Mouse (Mus musculus) lung, embryonic 14.5 days (tissue): Measurements from ENCODE around the gene Efemp2. TPM values are rescaled to one million over a fixed set of nuclear protein-coding genes. Genes with fewer than 3 reads are reported as not detected.
A peak's percentile ranks its signal among the peaks of the same experiment; 100 is the strongest.

ENCODE experiments used
- ATAC-seq: fragments of 200-750 bp; cut with Nextera tagmentation; 2 replicates; pipeline ENCODE4 v1.8.0; 2017; ENCODE audit warnings: mild to moderate bottlenecking, moderate TSS enrichment, moderate library complexity; ENCODE audit not compliant: insufficient read depth
- DNase-seq: peaks from one replicate; pipeline ENCODE4 v3.0.0-alpha.2; 2015
- H3K27ac ChIP-seq: fragments of 300-500 bp; sonication (generic); 2 replicates; pipeline ENCODE4 v1.5.1; 2014; ENCODE audit warnings: low read depth, mild to moderate bottlenecking, moderate library complexity
- H3K27me3 ChIP-seq: fragments of 300-500 bp; sonication (generic); 2 replicates; pipeline ENCODE4 v1.6.1; 2014; ENCODE audit warnings: low read length, control low read depth; ENCODE audit not compliant: insufficient read depth
- H3K36me3 ChIP-seq: fragments of 300-500 bp; sonication (generic); 2 replicates; pipeline ENCODE4 v1.6.1; 2014; ENCODE audit warnings: control low read depth; ENCODE audit not compliant: insufficient read depth
- H3K4me1 ChIP-seq: fragments of 300-500 bp; sonication (generic); 2 replicates; pipeline ENCODE4 v1.6.1; 2014; ENCODE audit warnings: antibody characterized with exemption, control low read depth; ENCODE audit not compliant: insufficient read depth
- H3K4me2 ChIP-seq: fragments of 300-500 bp; sonication (generic); 2 replicates; pipeline ENCODE4 v1.6.1; 2014; ENCODE audit warnings: mild to moderate bottlenecking
- H3K4me3 ChIP-seq: fragments of 300-500 bp; sonication (generic); 2 replicates; pipeline ENCODE4 v1.5.1; 2014; ENCODE audit warnings: low read depth, low read length
- H3K9ac ChIP-seq: fragments of 300-500 bp; sonication (generic); 2 replicates; pipeline ENCODE4 v1.6.1; 2014
- H3K9me3 ChIP-seq: fragments of 300-500 bp; sonication (generic); 2 replicates; pipeline ENCODE4 v1.6.1; 2016; ENCODE audit warnings: low read depth, low read length, control low read depth
- CTCF ChIP-seq: IDR thresholded peaks from 2 replicates; pipeline ENCODE4 v1.5.1; 2016; ENCODE audit warnings: antibody characterized with exemption, low read depth
- WGBS: fragments of 180-500 bp; shearing (Covaris S2); extraction: QIAGEN DNeasy Blood & Tissue Kit; methylation state at CpG from one replicate; pipeline ENCODE4 v1.1.7; 2014; 5-methylcytosine and 5-hydroxymethylcytosine counted together
- polyA plus RNA-seq: library from polyadenylated mRNA; unstranded; fragments of >200 nt; fragmentation: Nextera tagmentation; extraction: Ambion mirVana; gene quantifications from 2 replicates; pipeline ENCODE4 v1.2.1, GENCODE M21; 2014

Gene Efemp2
- polyA plus RNA-seq, 1 experiment from 2014 or later: 192 TPM

DNA sequence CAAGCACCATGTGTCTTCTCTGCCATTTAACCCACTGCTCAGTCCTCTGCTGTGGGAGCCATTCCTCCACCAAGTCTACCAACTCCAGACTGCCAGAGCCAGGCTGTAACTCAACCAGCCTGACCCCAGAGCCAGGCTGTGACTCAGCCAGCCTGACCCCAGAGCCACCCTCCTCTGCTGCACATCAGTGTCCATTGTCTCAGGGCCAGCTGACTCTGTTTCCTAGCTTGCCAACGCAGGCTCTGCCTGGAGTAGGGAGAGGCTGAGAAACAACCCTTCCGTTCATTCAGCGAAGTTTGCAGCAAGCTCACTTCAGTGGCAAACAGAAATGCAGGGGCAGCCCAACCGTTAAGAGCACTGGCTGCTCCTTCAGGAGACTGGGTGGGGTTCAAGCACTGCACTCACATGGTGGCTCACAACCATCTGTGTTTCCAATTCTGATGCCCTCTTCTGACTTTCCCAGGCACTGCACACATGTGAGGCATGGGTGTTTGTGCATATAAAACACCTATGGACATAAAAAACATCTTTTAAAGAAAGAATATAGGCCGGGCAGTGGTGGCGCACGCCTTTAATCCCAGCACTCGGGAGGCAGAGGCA, 43.3 kb downstream of the Efemp2 start:
- ATAC-seq (no peak), DNase-seq (no peak)
- Histone ChIP-seq H3K27ac (no peak overlapping the region), H3K4me1 (no peaks in the 10 kb centered on the region), H3K4me3 (no peak overlapping the region), H3K27me3 (no peaks in the 10 kb centered on the region), H3K36me3 (no peaks in the 10 kb centered on the region), H3K9me3 (no peaks in the 10 kb centered on the region), H3K4me2 (no peak overlapping the region), H3K9ac (no peak overlapping the region)
- TF ChIP-seq CTCF: 0 out of 2 replicates have a peak, but pooled peaks have one; percentile 3
- 70% methylated on average over 8 of the region's 8 CpGs for WGBS

DNA sequence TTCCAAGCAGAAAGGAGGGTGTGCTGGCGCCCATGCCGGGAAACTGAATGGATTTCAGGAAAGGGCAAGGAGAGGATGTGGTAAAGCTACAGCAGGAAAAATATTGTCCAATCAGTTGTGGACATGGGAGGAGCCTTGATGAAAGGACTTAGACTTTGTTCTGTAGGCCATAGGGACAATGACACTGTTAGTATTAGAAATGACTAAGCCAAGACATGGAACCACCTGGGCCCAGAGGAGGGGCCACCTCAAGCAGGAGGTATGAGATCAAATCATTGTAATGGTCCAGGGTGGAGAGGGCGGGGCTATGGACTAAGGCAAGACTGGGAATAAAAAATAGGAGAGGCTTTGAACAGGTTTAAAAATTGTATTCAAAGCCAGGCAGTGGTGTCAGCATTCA, 45.0 kb downstream of the Efemp2 start:
- Histone ChIP-seq H3K4me1 (no peaks in the 10 kb centered on the region), H3K9me3 (no peaks in the 10 kb centered on the region), H3K36me3 (no peaks in the 10 kb centered on the region), H3K9ac (no peak overlapping the region), H3K27ac (no peak overlapping the region), H3K4me2 (no peak overlapping the region), H3K27me3 (no peaks in the 10 kb centered on the region), H3K4me3 (no peak overlapping the region)
- DNase-seq (no peak), ATAC-seq (no peak)
- no peak for TF ChIP-seq CTCF
- 77% methylated on average over 3 of the region's 3 CpGs for WGBS

DNA sequence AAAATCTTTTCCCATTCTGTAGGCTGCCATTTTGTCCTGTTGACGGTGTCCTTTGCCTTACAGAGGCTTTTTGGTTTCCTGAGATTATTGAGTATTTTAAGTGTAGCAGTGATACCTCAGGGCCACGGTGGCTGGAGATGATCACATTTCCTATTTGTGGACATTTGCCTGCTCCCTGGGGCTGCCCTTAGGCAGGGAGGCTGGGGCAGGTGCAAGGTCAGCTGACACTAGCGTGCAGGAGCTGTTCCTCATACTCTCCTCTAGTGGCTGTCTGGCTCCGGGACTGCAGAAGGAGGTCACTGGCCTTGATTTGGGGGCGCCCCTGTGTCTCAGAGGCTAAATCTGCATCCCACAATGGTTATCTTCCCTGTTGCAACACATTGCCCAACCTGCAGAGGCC, 51.5 kb downstream of the Efemp2 start:
- Histone ChIP-seq H3K9me3 (no peaks in the 10 kb centered on the region), H3K36me3 (no peaks in the 10 kb centered on the region), H3K4me1 (no peaks in the 10 kb centered on the region), H3K27me3 (no peaks in the 10 kb centered on the region), H3K4me2 (no peak overlapping the region), H3K4me3 (no peak overlapping the region), H3K9ac (no peak overlapping the region), H3K27ac (no peak overlapping the region)
- 59% methylated on average over 5 of the region's 5 CpGs for WGBS
- ATAC-seq (no peak), DNase-seq (no peak)
- no peak for TF ChIP-seq CTCF

DNA sequence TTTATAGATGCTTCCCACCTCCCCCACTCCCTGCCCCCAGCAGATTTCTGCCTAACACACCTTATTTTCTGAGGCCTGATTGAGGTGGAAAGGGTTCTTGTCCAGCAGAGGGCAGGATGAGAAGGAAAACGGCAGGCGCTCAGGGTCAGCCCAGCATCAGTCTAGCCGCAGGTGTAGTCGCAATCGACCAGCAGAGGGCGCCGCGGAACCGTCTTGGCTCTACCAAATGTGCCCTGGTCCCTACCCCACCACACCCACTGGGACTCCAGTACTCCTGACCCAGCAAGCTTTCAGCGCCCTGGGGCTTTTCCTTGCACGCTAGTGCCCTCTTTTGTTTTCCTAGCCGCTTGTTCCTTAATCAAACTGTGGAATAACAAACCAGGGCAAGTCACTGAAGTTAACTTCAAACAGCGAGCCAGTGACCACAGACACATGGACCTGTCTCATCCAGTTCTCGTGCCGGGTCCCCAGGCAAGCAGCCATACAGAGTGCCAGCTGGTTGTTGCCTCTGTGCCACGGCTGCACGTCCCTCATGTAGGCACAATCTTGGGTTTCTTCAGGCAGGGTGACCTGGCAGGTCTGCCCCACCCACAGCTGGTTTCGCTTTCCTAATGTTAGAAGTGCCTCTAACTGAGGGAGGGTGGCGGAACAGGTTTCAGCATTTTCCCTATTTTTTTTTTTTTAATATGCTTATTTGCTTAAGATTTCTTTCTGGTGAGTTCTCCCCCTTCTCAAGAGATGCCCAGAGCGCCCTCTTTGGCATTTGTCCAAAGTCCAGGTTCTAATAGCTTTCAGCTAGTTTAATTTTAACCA, 55.8 kb downstream of the Efemp2 start:
- Histone ChIP-seq H3K36me3 (no peaks in the 10 kb centered on the region), H3K4me1 (0 out of 2 replicates have a peak, but pooled peaks cover 5% of the 10 kb centered on the region), H3K4me3 (peak overlapping the region; percentile 17; the same call in 1 of the 2 replicates), H3K9me3 (no peaks in the 10 kb centered on the region), H3K27me3 (no peaks in the 10 kb centered on the region), H3K9ac (no peak overlapping the region), H3K27ac (peak overlapping the region; percentile 82; the same call in 1 of the 2 replicates), H3K4me2 (peak overlapping the region; percentile 61)
- 13% methylated on average over 20 of the region's 20 CpGs for WGBS
- DNase-seq: peak; percentile 98
- ATAC-seq: peak; percentile 98
- peak; percentile 99 for TF ChIP-seq CTCF

DNA sequence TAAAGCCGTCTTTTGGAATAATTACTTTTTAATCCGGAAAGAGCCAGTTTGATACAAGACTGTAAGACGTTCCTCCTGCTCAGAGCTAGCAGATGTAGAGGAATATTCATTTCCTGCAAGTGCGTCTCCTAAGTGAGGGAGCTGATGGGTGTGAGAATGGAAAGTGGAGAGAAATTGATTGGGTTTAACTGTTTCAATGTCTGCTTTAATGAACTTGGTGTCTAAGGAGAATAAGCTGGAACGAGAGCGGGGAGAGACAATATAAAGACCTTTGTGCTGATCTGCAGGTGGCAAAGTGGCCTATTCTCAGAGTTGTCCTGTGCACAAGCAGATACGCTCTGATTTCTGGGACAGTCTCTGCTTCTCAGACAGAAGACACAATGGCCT, 56.4 kb downstream of the Efemp2 start:
- DNase-seq: no peak
- no peaks in the 10 kb centered on the region for H3K36me3 ChIP-seq
- H3K4me1 ChIP-seq: 0 out of 2 replicates have a peak, but pooled peaks cover 5% of the 10 kb centered on the region
- H3K27ac ChIP-seq: no peak overlapping the region
- no peak for ATAC-seq
- H3K9ac ChIP-seq: no peak overlapping the region
- H3K4me3 ChIP-seq: no peak overlapping the region
- WGBS: 54% methylated on average over 7 of the region's 7 CpGs
- H3K4me2 ChIP-seq: peak overlapping the region; percentile 61; the same call in 1 of the 2 replicates
- TF ChIP-seq CTCF: no peak
- H3K27me3 ChIP-seq: no peaks in the 10 kb centered on the region
- H3K9me3 ChIP-seq: no peaks in the 10 kb centered on the region

Other genes with a start within 250 kb of the Efemp2 start
- 27.8 and 31.8 TPM in 2 replicates for gene Pacs1, start 200.8 kb upstream of the Efemp2 start, polyA plus RNA-seq
- 334 and 368 TPM in 2 replicates for gene Sf3b2, start 178.5 kb upstream of the Efemp2 start, polyA plus RNA-seq
- gene Gal3st3, start 175.6 kb upstream of the Efemp2 start, polyA plus RNA-seq: 2.2 and 2.9 TPM in 2 replicates
- not detected in 2 replicates for gene Catsper1, start 138.2 kb upstream of the Efemp2 start, polyA plus RNA-seq
- gene Cst6, start 124.4 kb upstream of the Efemp2 start, polyA plus RNA-seq: 0.41 TPM in 1 of 2 replicates, not detected in the other
- gene Eif1ad, start 107.2 kb upstream of the Efemp2 start, polyA plus RNA-seq: 59.1 and 71.1 TPM in 2 replicates
- 515 and 542 TPM in 2 replicates for gene Banf1, start 106.8 kb upstream of the Efemp2 start, polyA plus RNA-seq
- 72.0 and 73.8 TPM in 2 replicates for gene Sart1, start 85.3 kb upstream of the Efemp2 start, polyA plus RNA-seq
- 0.64 TPM in 1 of 2 replicates, not detected in the other for gene Tsga10ip, start 71.4 kb upstream of the Efemp2 start, polyA plus RNA-seq
- 204 and 217 TPM in 2 replicates for gene Drap1, start 49.0 kb upstream of the Efemp2 start, polyA plus RNA-seq
- 40.8 and 42.7 TPM in 2 replicates for gene AI837181, start 48.8 kb upstream of the Efemp2 start, polyA plus RNA-seq
- not detected in 2 replicates for gene Fosl1, start 26.4 kb upstream of the Efemp2 start, polyA plus RNA-seq
- gene Ccdc85b, start 16.1 kb upstream of the Efemp2 start, polyA plus RNA-seq: 9.0 and 10.0 TPM in 2 replicates
- 101 and 104 TPM in 2 replicates for gene Fibp, start 13.3 kb upstream of the Efemp2 start, polyA plus RNA-seq
- gene Ctsw, start 5.4 kb upstream of the Efemp2 start, polyA plus RNA-seq: 1.0 and 1.8 TPM in 2 replicates
- gene Mus81, start 14.4 kb downstream of the Efemp2 start, polyA plus RNA-seq: 39.8 and 42.6 TPM in 2 replicates
- gene Cfl1, start 16.5 kb downstream of the Efemp2 start, polyA plus RNA-seq: 3,236 and 3,318 TPM in 2 replicates
- gene 1700020D05Rik, start 29.8 kb downstream of the Efemp2 start, polyA plus RNA-seq: 0.18 TPM in 1 of 2 replicates, not detected in the other
- 6.0 and 6.7 TPM in 2 replicates for gene Snx32, start 36.6 kb downstream of the Efemp2 start, polyA plus RNA-seq
- 0.89 and 1.0 TPM in 2 replicates for gene Ovol1, start 86.7 kb downstream of the Efemp2 start, polyA plus RNA-seq
- 3.7 and 4.2 TPM in 2 replicates for gene Ap5b1, start 94.1 kb downstream of the Efemp2 start, polyA plus RNA-seq
- 138 and 145 TPM in 2 replicates for gene Rnaseh2c, start 127.9 kb downstream of the Efemp2 start, polyA plus RNA-seq
- 25.5 and 33.4 TPM in 2 replicates for gene Kat5, start 136.3 kb downstream of the Efemp2 start, polyA plus RNA-seq
- 52.3 and 54.2 TPM in 2 replicates for gene Rela, start 163.5 kb downstream of the Efemp2 start, polyA plus RNA-seq
- gene Sipa1, start 189.8 kb downstream of the Efemp2 start, polyA plus RNA-seq: 40.4 and 49.3 TPM in 2 replicates
- 36.6 TPM in 2 replicates for gene Map3k11, start 214.8 kb downstream of the Efemp2 start, polyA plus RNA-seq
- 28.4 and 35.2 TPM in 2 replicates for gene Pcnx3, start 215.0 kb downstream of the Efemp2 start, polyA plus RNA-seq
- 0.32 and 0.47 TPM in 2 replicates for gene Kcnk7, start 230.4 kb downstream of the Efemp2 start, polyA plus RNA-seq